Mouse (Mus musculus) ES-E14 (cell line): Measurements from ENCODE around the gene Hsd17b14.

Experiments
- CHD2 ChIP-seq: IDR thresholded peaks from 2 replicates; pipeline ENCODE4 v1.6.1; 2014; ENCODE audit warnings: mild to moderate bottlenecking, low read depth, low read length, inconsistent platforms
- HCFC1 ChIP-seq: IDR thresholded peaks from 2 replicates; pipeline ENCODE4 v1.6.1; 2012; ENCODE audit warnings: low read length, inconsistent platforms, borderline replicate concordance; ENCODE audit not compliant: insufficient read depth
- MAFK ChIP-seq: IDR thresholded peaks from 2 replicates; pipeline ENCODE4 v1.6.1; 2014; ENCODE audit warnings: mild to moderate bottlenecking, low read depth, low read length, inconsistent platforms; ENCODE audit not compliant: insufficient read depth
- ZC3H11A ChIP-seq: IDR thresholded peaks from 2 replicates; pipeline ENCODE4 v1.6.1; 2012; ENCODE audit warnings: low read depth, mild to moderate bottlenecking, inconsistent platforms, low read length, borderline replicate concordance

- TF ChIP-seq ZC3H11A (no peak), HCFC1 (no peak), CHD2 (no peak), MAFK (no peak)
Observed at GRCm38 (mm10) chr7:45515436-45515835, 39.3 kb upstream of the Hsd17b14 start.
